Mouse (Mus musculus) midbrain, embryonic 16.5 days (tissue): ENCODE measurements at regions not wholly inside any gene's neighbourhood (a gene's known extent, or its start where the extent isn't known, plus 50 kb on each side); places are given as distances from the start of the nearest gene placed in this dataset.
A peak's percentile ranks its signal among the peaks of the same experiment; 100 is the strongest.

ENCODE experiments used
- ATAC-seq: fragments of 200-750 bp; cut with Nextera tagmentation; 2 replicates; pipeline ENCODE4 v1.8.0; 2017; ENCODE audit warnings: moderate TSS enrichment
- H3K27ac ChIP-seq: fragments of 300-500 bp; sonication (generic); 2 replicates; pipeline ENCODE4 v1.5.1; 2014; ENCODE audit warnings: mild to moderate bottlenecking, low read length, mixed read lengths
- H3K27me3 ChIP-seq: fragments of 300-500 bp; sonication (generic); 2 replicates; pipeline ENCODE4 v1.6.1; 2014; ENCODE audit warnings: low read depth, low read length, mixed read lengths; ENCODE audit not compliant: control insufficient read depth, insufficient read depth
- H3K36me3 ChIP-seq: fragments of 300-500 bp; sonication (generic); 2 replicates; pipeline ENCODE4 v1.6.1; 2014; ENCODE audit warnings: mild to moderate bottlenecking, low read length, moderate library complexity, mixed read lengths; ENCODE audit not compliant: control insufficient read depth, insufficient read depth
- H3K4me1 ChIP-seq: fragments of 300-500 bp; sonication (generic); 2 replicates; pipeline ENCODE4 v1.6.1; 2014; ENCODE audit warnings: mild to moderate bottlenecking, low read length, mixed read lengths; ENCODE audit not compliant: control insufficient read depth, insufficient read depth
- H3K4me2 ChIP-seq: fragments of 300-500 bp; sonication (generic); 2 replicates; pipeline ENCODE4 v1.6.1; 2014; ENCODE audit warnings: mild to moderate bottlenecking, low read length, mixed read lengths
- H3K4me3 ChIP-seq: fragments of 300-500 bp; sonication (generic); 2 replicates; pipeline ENCODE4 v1.5.1; 2014; ENCODE audit warnings: low read depth, mild to moderate bottlenecking, low read length, moderate library complexity, mixed read lengths
- H3K9ac ChIP-seq: fragments of 300-500 bp; sonication (generic); 2 replicates; pipeline ENCODE4 v1.6.1; 2014; ENCODE audit warnings: low read depth, low read length, mixed read lengths
- H3K9me3 ChIP-seq: fragments of 300-500 bp; sonication (generic); replicated peaks from 2 replicates; pipeline ENCODE4 v1.6.1; 2014; ENCODE audit warnings: mild to moderate bottlenecking, low read length, mixed read lengths; ENCODE audit not compliant: control insufficient read depth, poor library complexity, severe bottlenecking
- WGBS: fragments of 180-500 bp; shearing (Covaris S2); extraction: QIAGEN DNeasy Blood & Tissue Kit; methylation state at CpG from one replicate; pipeline ENCODE4 v1.1.7; 2014; 5-methylcytosine and 5-hydroxymethylcytosine counted together

DNA sequence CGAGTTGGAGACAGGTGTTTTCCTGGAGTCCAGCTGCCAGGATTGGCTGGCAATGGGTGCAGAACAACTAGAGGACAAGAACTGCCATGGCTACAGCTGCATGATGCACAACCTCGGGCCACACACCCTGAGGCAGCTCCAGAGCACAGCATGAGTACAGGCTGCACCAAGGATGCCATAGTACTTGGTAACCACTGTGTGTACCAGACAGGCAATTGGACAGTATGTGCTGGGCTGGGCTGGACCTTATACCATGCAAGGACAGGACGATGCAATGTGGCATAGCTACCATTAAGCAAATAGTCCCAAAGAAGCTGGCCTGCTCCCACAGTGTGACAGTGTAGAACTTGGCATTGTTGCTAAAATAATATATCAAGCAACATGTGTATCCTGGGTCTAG is 54.6 kb upstream of the Cp start:
- no peak overlapping the region for H3K4me2 ChIP-seq
- no peaks in the 10 kb centered on the region for H3K9me3 ChIP-seq
- H3K4me1 ChIP-seq, result peaks cover 6% of the 10 kb centered on the region
- no peaks in the 10 kb centered on the region for H3K27me3 ChIP-seq
- no peak overlapping the region for H3K27ac ChIP-seq
- no peak overlapping the region for H3K4me3 ChIP-seq
- ATAC-seq, result no peak
- H3K9ac ChIP-seq, result no peak overlapping the region
- H3K36me3 ChIP-seq, result peaks cover 8% of the 10 kb centered on the region; the same call in 1 of the 2 replicates
- 90% methylated on average over 3 of the region's 3 CpGs for WGBS

DNA sequence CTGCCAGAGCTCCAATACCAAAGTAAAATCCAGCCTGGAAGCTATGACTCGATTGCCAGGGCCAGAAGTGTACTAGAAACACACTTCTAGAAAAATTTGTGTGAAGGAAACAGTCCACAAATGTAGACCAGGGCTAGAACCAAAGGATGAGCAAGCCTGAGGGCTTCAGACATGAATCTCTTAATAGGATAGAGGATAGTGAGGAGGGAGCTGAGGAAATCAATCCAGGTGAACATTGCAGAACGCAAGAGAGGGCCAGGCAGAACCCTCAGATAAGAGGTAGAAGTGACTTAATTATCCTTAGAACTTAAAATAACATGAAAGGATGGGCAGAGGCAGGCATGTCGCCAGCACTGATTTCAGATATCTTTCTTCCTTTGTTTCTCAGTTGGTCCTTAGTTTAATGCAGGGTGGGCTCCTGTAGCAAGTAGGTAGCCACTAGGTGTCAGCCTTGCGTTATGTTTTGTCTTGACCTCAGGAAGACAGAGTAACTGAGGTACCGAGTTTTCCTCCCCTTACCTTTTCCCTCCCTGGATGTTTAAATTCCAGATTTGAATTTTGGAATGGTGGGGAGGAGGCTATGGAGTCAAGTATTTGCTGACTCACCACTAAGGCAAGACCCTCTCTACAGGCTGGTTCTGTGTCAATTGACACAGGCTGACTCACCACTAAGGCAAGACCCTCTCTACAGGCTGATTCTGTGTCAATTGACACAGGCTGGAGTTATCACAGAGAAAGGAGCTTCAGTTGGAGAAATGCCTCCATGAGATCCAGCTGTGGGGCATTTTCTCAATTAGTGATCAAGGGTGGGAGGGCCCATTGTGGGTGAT is 52.2 kb upstream of the Cp start:
- Histone ChIP-seq H3K4me2 (no peak overlapping the region), H3K9ac (no peak overlapping the region), H3K4me1 (no peaks in the 10 kb centered on the region), H3K9me3 (no peaks in the 10 kb centered on the region), H3K27ac (no peak overlapping the region), H3K4me3 (no peak overlapping the region), H3K27me3 (no peaks in the 10 kb centered on the region), H3K36me3 (no peaks in the 10 kb centered on the region)
- peak; percentile 92 for ATAC-seq
- WGBS, result 25% methylated on average over 5 of the region's 5 CpGs
